Mouse (Mus musculus): ENCODE results near the gene St6galnac5. TPM values are rescaled to one million over a fixed set of nuclear protein-coding genes. Genes with fewer than 3 reads are reported as not detected.

St6galnac5 gene
- polyA plus RNA-seq, 1 experiment from 2014 or later, result 23.1 TPM

DNA sequence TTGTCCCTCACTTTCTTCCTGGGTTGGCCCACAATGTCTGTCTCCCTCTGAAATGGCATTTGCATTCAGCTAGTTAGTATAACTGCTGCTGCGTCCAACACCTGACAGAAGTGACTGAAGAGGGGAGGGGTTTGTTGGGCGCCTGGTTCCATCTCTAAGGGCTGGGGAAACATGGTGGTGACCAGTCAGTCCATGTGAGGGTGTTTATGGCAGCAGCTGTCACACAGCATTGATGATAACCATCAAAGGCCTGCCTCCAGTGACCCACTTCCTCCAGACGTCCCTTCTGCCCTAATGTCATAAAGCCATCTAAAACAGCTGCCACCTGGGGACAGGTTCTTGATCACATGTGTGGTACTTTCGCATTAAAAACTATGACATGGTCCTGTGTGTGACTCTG, 55.9 kb downstream of the St6galnac5 start:
- Histone ChIP-seq H3K4me1 (replicated peaks; ENCODE audit: control insufficient read depth, insufficient read depth, low read length) (peaks cover 16% of the 10 kb centered on the region), H3K4me3 (replicated peaks; ENCODE audit: low read length) (no peak overlapping the region), H3K36me3 (ENCODE audit: control insufficient read depth, insufficient read depth) (no peaks in the 10 kb centered on the region), H3K9ac (replicated peaks; ENCODE audit: low read depth, low read length) (no peak overlapping the region), H3K27ac (ENCODE audit: low read length) (no peak overlapping the region), H3K4me2 (ENCODE audit: low read length) (no peak overlapping the region), H3K27me3 (replicated peaks; ENCODE audit: control insufficient read depth, insufficient read depth, low read length) (no peaks in the 10 kb centered on the region), H3K9me3 (ENCODE audit: control insufficient read depth, low read length) (no peaks in the 10 kb centered on the region)
- 79% methylated on average over 4 of the region's 4 CpGs for WGBS
- ATAC-seq, result no peak

GRCm38 (mm10) chr3:152925364-152925763, 56.7 kb downstream of the St6galnac5 start:
- Histone ChIP-seq H3K36me3 (ENCODE audit: control insufficient read depth, insufficient read depth) (no peaks in the 10 kb centered on the region), H3K27me3 (replicated peaks; ENCODE audit: control insufficient read depth, insufficient read depth, low read length) (no peaks in the 10 kb centered on the region), H3K27ac (ENCODE audit: low read length) (no peak overlapping the region), H3K9me3 (ENCODE audit: control insufficient read depth, low read length) (no peaks in the 10 kb centered on the region), H3K4me3 (replicated peaks; ENCODE audit: low read length) (no peak overlapping the region), H3K4me2 (ENCODE audit: low read length) (no peak overlapping the region), H3K9ac (replicated peaks; ENCODE audit: low read depth, low read length) (no peak overlapping the region), H3K4me1 (replicated peaks; ENCODE audit: control insufficient read depth, insufficient read depth, low read length) (peaks cover 16% of the 10 kb centered on the region)
- no peak for ATAC-seq
- 87% methylated on average over 8 of the region's 8 CpGs for WGBS

GRCm38 (mm10) chr3:152923530-152923929, 58.5 kb downstream of the St6galnac5 start:
- Histone ChIP-seq H3K4me1 (replicated peaks; ENCODE audit: control insufficient read depth, insufficient read depth, low read length) (peaks cover 7% of the 10 kb centered on the region), H3K4me3 (replicated peaks; ENCODE audit: low read length) (no peak overlapping the region), H3K4me2 (ENCODE audit: low read length) (no peak overlapping the region), H3K27me3 (replicated peaks; ENCODE audit: control insufficient read depth, insufficient read depth, low read length) (no peaks in the 10 kb centered on the region), H3K9me3 (ENCODE audit: control insufficient read depth, low read length) (no peaks in the 10 kb centered on the region), H3K36me3 (ENCODE audit: control insufficient read depth, insufficient read depth) (no peaks in the 10 kb centered on the region), H3K27ac (ENCODE audit: low read length) (no peak overlapping the region), H3K9ac (replicated peaks; ENCODE audit: low read depth, low read length) (no peak overlapping the region)
- 75% methylated on average over 15 of the region's 15 CpGs for WGBS
- ATAC-seq, result no peak

GRCm38 (mm10) chr3:152920365-152920764, 61.7 kb downstream of the St6galnac5 start:
- H3K9me3 ChIP-seq (ENCODE audit: control insufficient read depth, low read length), result 0 out of 2 replicates have a peak, but pooled peaks cover 3% of the 10 kb centered on the region
- H3K4me2 ChIP-seq (ENCODE audit: low read length), result no peak overlapping the region
- no peaks in the 10 kb centered on the region for H3K27me3 ChIP-seq (replicated peaks; ENCODE audit: control insufficient read depth, insufficient read depth, low read length)
- 83% methylated on average over 3 of the region's 3 CpGs for WGBS
- no peak for ATAC-seq
- H3K4me3 ChIP-seq (replicated peaks; ENCODE audit: low read length), result no peak overlapping the region
- no peaks in the 10 kb centered on the region for H3K36me3 ChIP-seq (ENCODE audit: control insufficient read depth, insufficient read depth)
- no peak overlapping the region for H3K27ac ChIP-seq (ENCODE audit: low read length)
- H3K9ac ChIP-seq (replicated peaks; ENCODE audit: low read depth, low read length), result no peak overlapping the region
- no peaks in the 10 kb centered on the region for H3K4me1 ChIP-seq (replicated peaks; ENCODE audit: control insufficient read depth, insufficient read depth, low read length)

DNA sequence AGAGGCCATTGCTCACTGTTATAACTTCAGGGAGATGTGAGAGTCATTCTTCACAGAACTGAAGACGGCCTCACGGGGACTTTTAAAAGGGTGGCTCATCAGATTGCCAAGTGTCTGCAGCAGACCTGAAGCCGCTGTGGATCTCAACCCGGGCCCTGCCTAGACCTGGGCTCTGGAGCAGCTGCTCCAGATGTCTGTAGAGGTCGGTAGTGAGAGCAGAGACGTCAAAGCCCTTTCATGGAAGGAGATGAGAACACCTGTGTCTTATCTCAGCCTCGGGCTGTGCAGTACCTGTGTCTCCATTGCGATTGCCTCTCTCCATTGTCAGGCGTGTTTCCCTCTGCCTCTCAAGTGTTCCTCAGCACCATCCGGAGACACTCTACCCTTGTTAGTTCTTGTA, 62.9 kb downstream of the St6galnac5 start:
- no peak for ATAC-seq
- H3K4me1 ChIP-seq (replicated peaks; ENCODE audit: control insufficient read depth, insufficient read depth, low read length), result no peaks in the 10 kb centered on the region
- no peaks in the 10 kb centered on the region for H3K36me3 ChIP-seq (ENCODE audit: control insufficient read depth, insufficient read depth)
- no peak overlapping the region for H3K4me3 ChIP-seq (replicated peaks; ENCODE audit: low read length)
- WGBS, result 73% methylated on average over 10 of the region's 10 CpGs
- H3K27me3 ChIP-seq (replicated peaks; ENCODE audit: control insufficient read depth, insufficient read depth, low read length), result no peaks in the 10 kb centered on the region
- 0 out of 2 replicates have a peak, but pooled peaks cover 3% of the 10 kb centered on the region for H3K9me3 ChIP-seq (ENCODE audit: control insufficient read depth, low read length)
- H3K9ac ChIP-seq (replicated peaks; ENCODE audit: low read depth, low read length), result no peak overlapping the region
- H3K27ac ChIP-seq (ENCODE audit: low read length), result no peak overlapping the region
- no peak overlapping the region for H3K4me2 ChIP-seq (ENCODE audit: low read length)

GRCm38 (mm10) chr3:152917579-152917978, 64.5 kb downstream of the St6galnac5 start:
- Histone ChIP-seq H3K9me3 (ENCODE audit: control insufficient read depth, low read length) (0 out of 2 replicates have a peak, but pooled peaks cover 3% of the 10 kb centered on the region), H3K9ac (replicated peaks; ENCODE audit: low read depth, low read length) (no peak overlapping the region), H3K4me2 (ENCODE audit: low read length) (no peak overlapping the region), H3K27ac (ENCODE audit: low read length) (no peak overlapping the region), H3K27me3 (replicated peaks; ENCODE audit: control insufficient read depth, insufficient read depth, low read length) (no peaks in the 10 kb centered on the region), H3K36me3 (ENCODE audit: control insufficient read depth, insufficient read depth) (no peaks in the 10 kb centered on the region), H3K4me3 (replicated peaks; ENCODE audit: low read length) (no peak overlapping the region), H3K4me1 (replicated peaks; ENCODE audit: control insufficient read depth, insufficient read depth, low read length) (no peaks in the 10 kb centered on the region)
- no peak for ATAC-seq
- WGBS, result 86% methylated on average over 8 of the region's 8 CpGs

DNA sequence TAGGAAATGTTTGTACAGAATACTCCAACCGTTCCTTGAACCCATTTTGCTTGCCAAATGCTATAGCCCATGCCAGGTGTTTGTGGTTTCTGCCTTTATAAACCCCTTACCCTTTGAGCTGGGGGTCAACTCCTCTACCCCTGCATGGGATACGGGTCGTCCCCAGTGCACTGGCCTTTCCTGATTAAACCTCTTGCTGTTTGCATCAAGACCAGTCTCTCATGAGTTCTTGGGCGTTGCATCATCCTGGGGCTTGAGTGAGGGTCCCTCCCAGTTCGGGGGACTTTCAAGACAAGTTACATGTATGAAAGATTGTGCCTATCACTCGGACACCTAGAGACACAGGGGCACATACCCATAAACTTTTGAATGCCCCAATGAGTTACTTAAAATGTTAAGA, 67.7 kb downstream of the St6galnac5 start:
- Histone ChIP-seq H3K27me3 (replicated peaks; ENCODE audit: control insufficient read depth, insufficient read depth, low read length) (no peaks in the 10 kb centered on the region), H3K27ac (ENCODE audit: low read length) (no peak overlapping the region), H3K36me3 (ENCODE audit: control insufficient read depth, insufficient read depth) (no peaks in the 10 kb centered on the region), H3K4me2 (ENCODE audit: low read length) (no peak overlapping the region), H3K9ac (replicated peaks; ENCODE audit: low read depth, low read length) (no peak overlapping the region), H3K9me3 (ENCODE audit: control insufficient read depth, low read length) (0 out of 2 replicates have a peak, but pooled peaks cover 3% of the 10 kb centered on the region), H3K4me1 (replicated peaks; ENCODE audit: control insufficient read depth, insufficient read depth, low read length) (no peaks in the 10 kb centered on the region), H3K4me3 (replicated peaks; ENCODE audit: low read length) (no peak overlapping the region)
- WGBS, result 90% methylated on average over 6 of the region's 6 CpGs
- ATAC-seq, result no peak

- Histone ChIP-seq H3K9ac (replicated peaks; ENCODE audit: low read depth, low read length) (no peak overlapping the region), H3K9me3 (ENCODE audit: control insufficient read depth, low read length) (0 out of 2 replicates have a peak, but pooled peaks cover 3% of the 10 kb centered on the region), H3K27me3 (replicated peaks; ENCODE audit: control insufficient read depth, insufficient read depth, low read length) (no peaks in the 10 kb centered on the region), H3K27ac (ENCODE audit: low read length) (no peak overlapping the region), H3K4me2 (ENCODE audit: low read length) (no peak overlapping the region), H3K4me1 (replicated peaks; ENCODE audit: control insufficient read depth, insufficient read depth, low read length) (peaks cover 3% of the 10 kb centered on the region; the same call in 1 of the 2 replicates), H3K36me3 (ENCODE audit: control insufficient read depth, insufficient read depth) (no peaks in the 10 kb centered on the region), H3K4me3 (replicated peaks; ENCODE audit: low read length) (no peak overlapping the region)
- WGBS, result 94% methylated on average over 3 of the region's 3 CpGs
- no peak for ATAC-seq
Measured at GRCm38 (mm10) chr3:152913625-152914024, 68.4 kb downstream of the St6galnac5 start.

- Histone ChIP-seq H3K27me3 (replicated peaks; ENCODE audit: control insufficient read depth, insufficient read depth, low read length) (no peaks in the 10 kb centered on the region), H3K27ac (ENCODE audit: low read length) (no peak overlapping the region), H3K4me3 (replicated peaks; ENCODE audit: low read length) (no peak overlapping the region), H3K4me1 (replicated peaks; ENCODE audit: control insufficient read depth, insufficient read depth, low read length) (peaks cover 3% of the 10 kb centered on the region; the same call in 1 of the 2 replicates), H3K9me3 (ENCODE audit: control insufficient read depth, low read length) (0 out of 2 replicates have a peak, but pooled peaks cover 3% of the 10 kb centered on the region), H3K36me3 (ENCODE audit: control insufficient read depth, insufficient read depth) (no peaks in the 10 kb centered on the region), H3K4me2 (ENCODE audit: low read length) (no peak overlapping the region), H3K9ac (replicated peaks; ENCODE audit: low read depth, low read length) (no peak overlapping the region)
- no peak for ATAC-seq
- 96% methylated on average over 10 of the region's 10 CpGs for whole genome bisulfite sequencing
Measured at GRCm38 (mm10) chr3:152913150-152913549, 68.9 kb downstream of the St6galnac5 start.
